Mouse (Mus musculus) layer of hippocampus, postnatal 14 days (tissue): ENCODE results near the gene Ano1. TPM values are rescaled to one million over a fixed set of nuclear protein-coding genes. Genes with fewer than 3 reads are reported as not detected.

Experiments
- DNase-seq, 2 experiments: peaks; one replicate each; pipeline ENCODE4 v3.0.0; 2021 to 2022; ENCODE audit warnings: low spot score in 2 of 2, mixed read lengths in 1 of 2
- long read RNA-seq, 2 experiments: library from polyadenylated mRNA; stranded (forward); transcript quantifications; one replicate each; pipeline ENCODE4 v2.0.0; 2021
- total RNA-seq, 2 experiments: library from RNA; stranded (reverse); gene quantifications; 2 replicates each; pipeline ENCODE4 v1.2.3; 2021

Ano1 gene
- 1 to 10 TPM; 2.3 to 5.5 TPM for total RNA-seq
- long read RNA-seq, experiment 1, partial matches to known transcripts, result 1 of 1 reads
- long read RNA-seq, experiment 1, other reads (novel, unspliced or antisense), result 0 of 1 reads
- long read RNA-seq, experiment 2, result 0 reads

- DNase-seq, result no peak
These were observed at the start of gene Ano1 for GRCm38 (mm10) chr7:144751833-144752232. Ano1 (minus strand) TSS chr7:144751974.

GRCm38 (mm10) chr7:144798471-144798870, 46.7 kb upstream of the Ano1 start:
- DNase-seq, result peak in 1 of 2 experiments; percentile 51

GRCm38 (mm10) chr7:144796986-144797735, 45.4 kb upstream of the Ano1 start:
- DNase-seq, result peak in 1 of 2 experiments; percentile 3

GRCm38 (mm10) chr7:144795976-144796474, 44.3 kb upstream of the Ano1 start:
- no peak for DNase-seq

- DNase-seq, result no peak
These were observed 41.5 kb upstream of the Ano1 start for GRCm38 (mm10) chr7:144793296-144793695.

- no peak for DNase-seq
These were observed 39.7 kb upstream of the Ano1 start for GRCm38 (mm10) chr7:144791426-144791825.

- no peak for DNase-seq
These were observed 38.1 kb upstream of the Ano1 start for GRCm38 (mm10) chr7:144789601-144790556.

GRCm38 (mm10) chr7:144788631-144789030, 36.9 kb upstream of the Ano1 start:
- DNase-seq, result peak in 1 of 2 experiments; percentile 21

- no peak for DNase-seq
These were observed 35.7 kb upstream of the Ano1 start for GRCm38 (mm10) chr7:144787501-144787900.

- DNase-seq, result no peak
These were observed 34.8 kb upstream of the Ano1 start for GRCm38 (mm10) chr7:144786571-144786970.

- no peak for DNase-seq
These were observed 32.4 kb upstream of the Ano1 start for GRCm38 (mm10) chr7:144784176-144784575.

GRCm38 (mm10) chr7:144782402-144782801, 30.6 kb upstream of the Ano1 start:
- no peak for DNase-seq

GRCm38 (mm10) chr7:144781337-144781736, 29.6 kb upstream of the Ano1 start:
- peak in 1 of 2 experiments; percentile 16 for DNase-seq

GRCm38 (mm10) chr7:144780190-144780589, 28.4 kb upstream of the Ano1 start:
- DNase-seq, result no peak

GRCm38 (mm10) chr7:144779691-144780090, 27.9 kb upstream of the Ano1 start:
- no peak for DNase-seq

- DNase-seq, result no peak
These were observed 26.0 kb upstream of the Ano1 start for GRCm38 (mm10) chr7:144777805-144778204.

GRCm38 (mm10) chr7:144775804-144776447, 24.2 kb upstream of the Ano1 start:
- peak; percentile 84 to 88 for DNase-seq

- no peak for DNase-seq
These were observed 23.4 kb upstream of the Ano1 start for GRCm38 (mm10) chr7:144775214-144775613.

- DNase-seq, result no peak
These were observed 22.5 kb upstream of the Ano1 start for GRCm38 (mm10) chr7:144774283-144774682.

- no peak for DNase-seq
These were observed 18.3 kb upstream of the Ano1 start for GRCm38 (mm10) chr7:144770116-144770515.
